Mouse (Mus musculus): ENCODE measurements around the gene Hsdl1. TPM values are rescaled to one million over a fixed set of nuclear protein-coding genes. Genes with fewer than 3 reads are reported as not detected.

The Hsdl1 gene
- polyA plus RNA-seq (2012; rRNA removed): 76.3 and 83.7 TPM in 2 replicates

DNA sequence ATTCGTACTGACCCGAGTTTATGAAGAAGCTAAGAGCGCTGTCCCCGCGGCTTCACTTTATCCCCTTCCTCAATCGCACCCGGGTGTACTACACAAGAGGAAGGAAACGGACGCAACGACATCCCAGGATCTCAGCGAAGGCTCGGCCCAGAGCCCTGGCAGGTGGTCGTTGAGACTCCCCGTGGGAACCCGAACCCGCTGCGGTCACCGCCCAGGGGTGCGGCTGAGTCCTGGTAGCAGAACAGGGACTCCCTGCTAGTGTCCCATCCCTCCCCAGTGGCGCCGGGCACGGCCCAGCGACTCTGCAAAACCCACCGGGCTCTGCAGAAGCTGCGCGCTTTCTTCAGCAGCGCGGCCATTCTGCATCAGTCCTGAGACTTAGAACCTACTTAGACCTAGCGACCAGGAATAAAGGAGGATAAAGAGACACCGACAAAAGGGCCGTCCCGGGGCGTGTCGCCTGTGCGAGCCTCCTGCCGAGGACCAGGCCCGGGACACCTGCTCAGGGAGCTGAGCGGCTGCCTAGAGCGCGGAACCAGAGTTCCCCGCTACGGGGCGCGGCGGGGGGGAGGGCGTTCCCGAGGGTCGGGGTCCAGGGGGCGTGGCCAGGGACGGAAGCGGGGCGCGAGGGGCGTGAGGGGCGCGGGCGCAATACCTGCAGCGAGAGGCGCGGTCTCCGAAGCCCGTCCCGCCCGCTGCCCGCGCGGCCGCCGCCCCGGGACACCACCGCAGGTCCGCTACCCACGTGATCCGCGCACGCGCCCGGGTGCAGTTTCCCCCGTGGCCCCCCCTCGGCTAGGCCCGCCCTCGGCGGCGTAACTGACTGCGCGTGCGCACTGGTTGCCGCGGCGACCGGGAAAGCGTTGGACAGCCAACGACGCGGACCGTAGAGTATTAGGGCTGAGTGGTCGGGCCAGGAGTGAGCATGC is at the start of gene Hsdl1, which contains the start of gene Dnaaf1:
Hsdl1 (minus strand) TSS at position 747 of the 929 bp plus-strand sequence.
Dnaaf1 (plus strand) TSS at position 799 of the 929 bp plus-strand sequence.

DNA sequence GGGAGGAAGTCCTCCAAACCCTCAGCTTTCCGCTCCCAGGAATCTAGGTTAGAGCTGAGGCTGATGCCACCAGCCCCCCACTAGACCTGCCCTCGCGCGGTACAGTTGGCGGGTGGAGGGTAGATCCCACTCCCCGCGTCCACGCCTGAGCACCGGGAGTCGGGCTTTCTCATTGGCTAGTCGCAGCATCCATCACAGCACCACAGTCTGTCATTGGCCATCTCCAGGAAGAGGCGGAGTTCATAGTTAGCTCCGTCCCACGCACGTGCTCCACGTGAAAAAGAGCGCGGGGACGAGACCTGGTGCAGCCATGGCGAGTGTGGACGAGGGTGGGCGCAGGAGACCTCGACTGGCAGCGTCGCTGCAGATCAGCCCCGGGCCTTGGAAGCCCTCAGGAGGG is 37.5 kb upstream of the Hsdl1 start, which contains the start of gene Adad2:
Adad2 (plus strand) TSS at position 277 of the 400 bp plus-strand sequence.

DNA sequence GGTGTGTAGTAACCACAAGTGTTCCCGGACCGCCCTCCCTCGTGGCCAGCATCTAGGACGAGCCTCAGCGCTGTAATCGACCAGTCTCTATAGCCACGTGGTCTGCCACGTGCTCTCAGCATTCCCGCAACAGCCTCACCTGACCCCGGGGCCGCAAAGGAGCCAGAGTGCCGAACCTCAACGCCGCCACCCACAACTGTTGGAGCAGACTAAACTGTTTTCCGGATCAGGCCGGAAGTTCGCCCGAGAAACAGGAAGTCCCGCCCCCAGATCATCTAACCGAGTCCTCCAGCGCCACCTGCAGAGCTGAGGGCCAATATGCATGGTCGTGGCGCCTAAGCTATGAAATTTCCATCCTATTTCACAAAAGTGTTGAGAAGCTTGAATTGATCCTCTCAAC is 30.0 kb upstream of the Hsdl1 start, which contains the start of gene Taf1c:
Taf1c (minus strand) TSS at position 227 of the 400 bp plus-strand sequence.

DNA sequence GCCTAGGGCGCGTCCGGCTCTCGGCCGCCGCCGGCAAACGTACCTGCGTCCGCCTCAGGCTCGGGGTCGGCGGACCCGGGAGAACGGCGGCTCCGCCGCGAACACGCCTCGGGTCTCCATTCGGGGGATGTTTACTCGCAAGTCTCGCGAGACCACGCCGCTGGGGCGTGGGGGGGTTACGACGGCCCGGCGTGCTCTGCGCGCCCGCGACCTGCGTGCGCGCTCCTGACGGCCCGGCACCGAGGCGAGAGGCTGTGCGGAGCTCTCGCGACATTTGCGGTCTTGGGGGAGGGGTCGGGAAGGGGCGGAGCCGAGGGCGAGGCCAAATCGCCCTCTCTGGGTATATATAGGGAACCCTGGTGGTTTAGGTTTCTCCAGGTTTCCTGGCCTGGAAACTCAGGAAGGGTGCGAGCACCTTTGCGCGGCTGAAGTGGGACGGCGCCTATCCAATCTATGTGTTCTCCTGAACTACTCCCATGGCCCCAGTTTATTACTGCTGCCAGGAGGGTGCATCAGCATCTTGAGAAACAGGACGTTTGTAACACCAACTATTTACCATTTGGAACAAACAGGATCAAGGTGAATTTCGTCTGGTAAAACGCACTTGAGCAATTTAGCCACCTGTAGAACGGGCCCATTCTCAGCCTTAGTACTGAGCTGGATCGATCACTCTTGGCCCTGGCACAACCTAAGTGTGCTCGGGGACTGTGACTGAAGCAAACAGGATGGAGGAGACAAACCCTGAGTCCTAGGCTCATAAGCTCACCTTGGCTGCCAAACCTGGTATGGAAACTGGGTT is 16.2 kb downstream of the Hsdl1 start, which contains the start of gene Mbtps1:
Mbtps1 (minus strand) TSS at position 133 of the 799 bp plus-strand sequence.

Other genes starting within 250 kb of the Hsdl1 start
- 678 TPM in 2 replicates for gene Hsbp1, start 230.7 kb downstream of the Hsdl1 start, polyA plus RNA-seq (2012; rRNA removed)
- gene Mlycd, start 180.3 kb downstream of the Hsdl1 start, polyA plus RNA-seq (2012; rRNA removed): 18.3 and 19.3 TPM in 2 replicates
- gene Osgin1, start 141.1 kb downstream of the Hsdl1 start, polyA plus RNA-seq (2012; rRNA removed): 0.53 and 0.73 TPM in 2 replicates
- gene Necab2, start 128.5 kb downstream of the Hsdl1 start, polyA plus RNA-seq (2012; rRNA removed): 42.8 and 44.1 TPM in 2 replicates
- 0.08 and 0.09 TPM in 2 replicates for gene Slc38a8, start 73.5 kb downstream of the Hsdl1 start, polyA plus RNA-seq (2012; rRNA removed)
- gene Mbtps1, start 16.4 kb downstream of the Hsdl1 start, polyA plus RNA-seq (2012; rRNA removed): 72.5 and 75.5 TPM in 2 replicates
- 0.53 and 0.62 TPM in 2 replicates for gene Dnaaf1, start 52 bp upstream of the Hsdl1 start, polyA plus RNA-seq (2012; rRNA removed)
- gene Taf1c, start 30.0 kb upstream of the Hsdl1 start, polyA plus RNA-seq (2012; rRNA removed): 22.8 and 24.0 TPM in 2 replicates
- 0.27 and 0.51 TPM in 2 replicates for gene Adad2, start 37.6 kb upstream of the Hsdl1 start, polyA plus RNA-seq (2012; rRNA removed)
- 0.19 and 0.41 TPM in 2 replicates for gene Kcng4, start 60.5 kb upstream of the Hsdl1 start, polyA plus RNA-seq (2012; rRNA removed)
- 8.6 and 9.7 TPM in 2 replicates for gene Wfdc1, start 91.2 kb upstream of the Hsdl1 start, polyA plus RNA-seq (2012; rRNA removed)
- 0.27 and 0.30 TPM in 2 replicates for gene Atp2c2, start 124.8 kb upstream of the Hsdl1 start, polyA plus RNA-seq (2012; rRNA removed)
- 13.9 and 14.5 TPM in 2 replicates for gene Tldc1, start 203.2 kb upstream of the Hsdl1 start, polyA plus RNA-seq (2012; rRNA removed)

Data from central nervous system, embryonic 18 days (tissue).